Mouse (Mus musculus) monocyte, adult 59 days (primary cell): ENCODE data around the gene Rgs10. TPM values are rescaled to one million over a fixed set of nuclear protein-coding genes. Genes with fewer than 3 reads are reported as not detected.

Experiments
- total RNA-seq, 2 experiments: library from RNA; stranded (reverse); gene quantifications; one replicate each; pipeline ENCODE4 v1.2.4; 2023

Rgs10 gene
- 100 to 1,000 TPM; 120 to 142 TPM for total RNA-seq

DNA sequence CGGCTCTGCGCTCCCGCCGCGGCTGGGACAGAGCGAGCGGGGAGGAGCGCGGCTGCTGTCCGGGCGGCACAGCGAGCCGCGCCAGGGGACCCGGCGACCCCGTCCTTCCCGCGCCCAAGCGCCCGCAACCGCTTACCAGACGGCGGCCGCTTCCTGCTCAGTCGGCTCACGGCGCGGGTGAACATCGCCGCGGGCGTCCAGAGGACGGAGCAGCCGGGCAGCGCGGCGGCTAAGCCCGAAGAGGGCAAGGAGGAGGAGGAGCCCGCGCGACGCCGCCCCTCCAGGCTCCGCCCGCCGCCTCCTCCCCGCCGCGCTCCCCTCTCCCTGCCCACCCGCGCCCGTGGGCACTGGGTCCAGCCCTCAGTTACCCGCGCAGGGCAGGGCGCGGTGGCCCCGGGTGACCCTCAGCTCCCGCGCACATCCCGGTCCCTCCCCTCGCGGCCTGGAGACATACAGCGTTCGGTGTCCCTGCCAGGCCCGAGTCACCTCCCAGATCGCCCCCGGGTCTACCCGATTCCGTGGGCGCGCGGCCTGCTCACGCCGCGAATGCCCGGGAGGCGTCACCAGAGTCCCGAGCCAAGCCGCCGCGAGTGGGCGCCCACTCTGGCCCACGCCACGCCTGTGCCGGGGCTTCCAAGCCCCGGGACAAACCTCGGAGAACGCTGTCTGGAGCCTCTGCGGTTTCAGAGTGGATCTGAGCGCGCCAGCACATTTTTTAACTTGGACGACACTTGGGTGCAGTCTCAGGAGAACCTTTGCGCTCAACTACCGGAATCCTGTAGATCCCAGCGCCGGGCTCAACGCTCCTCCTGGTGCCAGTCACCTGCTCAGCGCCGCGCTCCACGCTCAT, at the start of gene Rgs10:
TSS of gene Rgs10 (minus strand) at position 829 of the 850 bp plus-strand sequence.

DNA sequence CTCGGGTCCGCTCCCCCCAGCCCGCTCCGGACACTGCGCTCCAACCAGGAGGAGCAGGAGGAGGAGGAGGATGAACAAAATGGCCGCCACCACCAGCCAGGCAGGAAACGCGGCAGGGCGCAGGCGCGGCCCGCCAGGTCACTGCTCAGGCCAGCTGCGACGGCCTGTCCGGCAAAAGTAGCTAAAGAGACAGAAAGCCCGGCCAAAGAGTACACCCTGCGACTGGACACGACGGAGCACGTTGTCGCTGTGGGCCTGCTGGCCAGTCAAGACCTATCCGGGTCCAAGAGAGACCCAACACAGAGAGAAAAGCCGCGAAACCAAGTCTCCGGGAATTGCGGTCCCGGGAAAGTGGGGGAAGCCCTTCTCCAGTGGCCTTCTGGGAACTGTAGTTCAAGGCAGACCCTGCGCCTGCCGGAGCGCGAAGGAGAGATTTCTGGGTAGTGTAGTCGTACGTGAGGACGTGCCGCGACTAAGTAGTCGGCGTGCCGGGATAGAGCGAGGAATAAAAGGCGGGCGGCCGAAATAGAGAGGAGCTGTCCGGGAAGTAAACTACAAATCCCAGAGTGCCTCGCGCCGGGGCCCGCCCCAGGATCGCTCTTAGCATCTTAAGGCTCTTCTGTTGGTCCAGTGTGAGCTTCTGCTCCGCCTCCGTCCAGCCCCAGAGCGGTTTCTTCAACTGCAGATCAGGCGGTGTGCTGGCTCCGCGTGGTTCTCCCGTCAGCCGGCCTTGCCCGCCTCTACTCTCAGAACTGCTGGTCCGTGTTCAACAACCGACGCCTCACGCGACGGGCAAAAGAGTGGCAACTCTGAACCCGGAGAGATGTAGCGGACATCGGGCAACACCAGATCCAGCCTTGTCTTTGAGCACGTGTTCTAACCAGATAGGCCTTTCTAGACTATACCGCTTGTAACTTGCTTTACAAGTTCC, 43.0 kb upstream of the Rgs10 start, which contains the start of gene Tial1:
TSS of gene Tial1 (minus strand) at position 433 of the 931 bp plus-strand sequence.

Other genes with a start within 250 kb of the Rgs10 start
- gene Cox6a2, start 212.4 kb downstream of the Rgs10 start, total RNA-seq, result not detected
- 10 to 100 TPM; 20.6 to 25.3 TPM for gene Armc5, start 181.4 kb downstream of the Rgs10 start, total RNA-seq
- gene 9130023H24Rik, start 180.7 kb downstream of the Rgs10 start, total RNA-seq, result 1 to 10 TPM; 1.9 to 2.3 TPM
- gene Tgfb1i1, start 171.9 kb downstream of the Rgs10 start, total RNA-seq, result 1 to 10 TPM; 1.1 to 1.6 TPM
- not detected for gene Slc5a2, start 153.1 kb downstream of the Rgs10 start, total RNA-seq
- gene BC017158, start 120.6 kb downstream of the Rgs10 start, total RNA-seq, result 10 to 100 TPM; 23.8 to 25.0 TPM
- gene Tial1, start 43.0 kb upstream of the Rgs10 start, total RNA-seq, result 100 to 1,000 TPM; 127 to 130 TPM
- 10 to 100 TPM; 41.0 to 47.7 TPM for gene Bag3, start 104.9 kb upstream of the Rgs10 start, total RNA-seq
- gene Inpp5f, start 192.6 kb upstream of the Rgs10 start, total RNA-seq, result 100 to 1,000 TPM in 1 of 2 experiments, 10 to 100 TPM in 1; 97.7 to 102 TPM